Mouse (Mus musculus): ENCODE measurements around the gene Edem1. TPM values are rescaled to one million over a fixed set of nuclear protein-coding genes. Genes with fewer than 3 reads are reported as not detected.
A peak's percentile ranks its signal among the peaks of the same experiment; 100 is the strongest.

The Edem1 gene
- polyA plus RNA-seq, 1 experiment from 2014 or later, result 6.8 TPM

DNA sequence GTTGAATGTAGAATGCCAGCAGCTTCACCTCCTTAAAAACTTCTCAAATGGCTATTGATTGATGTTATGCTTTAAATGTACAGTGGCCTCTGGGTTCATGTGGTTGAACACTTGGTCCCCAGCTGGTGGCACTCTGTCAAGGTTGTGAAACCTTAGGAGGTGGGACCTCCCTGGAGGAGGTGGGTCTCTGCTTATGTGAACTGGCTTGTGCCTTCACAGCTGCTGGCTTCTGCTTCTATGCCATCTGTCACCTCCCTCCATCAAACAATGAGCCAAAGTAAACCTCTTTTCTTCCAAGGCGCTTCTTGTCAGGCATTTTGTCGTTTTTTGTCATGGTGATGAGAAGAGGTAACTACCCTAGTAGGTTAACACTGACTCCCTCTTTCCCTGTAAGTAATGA, 31.7 kb upstream of the Edem1 start:
- H3K9ac ChIP-seq (replicated peaks; ENCODE audit: low read depth, low read length), result no peak overlapping the region
- H3K27ac ChIP-seq (ENCODE audit: low read length), result no peak overlapping the region
- ATAC-seq, result no peak
- 40% methylated on average over 2 of the region's 2 CpGs for WGBS
- no peak overlapping the region for H3K4me2 ChIP-seq (ENCODE audit: low read length)
- H3K36me3 ChIP-seq (ENCODE audit: control insufficient read depth, insufficient read depth), result no peaks in the 10 kb centered on the region
- no peak overlapping the region for H3K4me3 ChIP-seq (replicated peaks; ENCODE audit: low read length)
- H3K9me3 ChIP-seq (ENCODE audit: control insufficient read depth, low read length), result no peaks in the 10 kb centered on the region
- H3K27me3 ChIP-seq (replicated peaks; ENCODE audit: control insufficient read depth, insufficient read depth, low read length), result no peaks in the 10 kb centered on the region
- H3K4me1 ChIP-seq (replicated peaks; ENCODE audit: control insufficient read depth, insufficient read depth, low read length), result peaks cover 9% of the 10 kb centered on the region

- Histone ChIP-seq H3K36me3 (ENCODE audit: control insufficient read depth, insufficient read depth) (no peaks in the 10 kb centered on the region), H3K27ac (ENCODE audit: low read length) (peak overlapping the region; percentile 75), H3K4me3 (replicated peaks; ENCODE audit: low read length) (no peak overlapping the region), H3K9ac (replicated peaks; ENCODE audit: low read depth, low read length) (no peak overlapping the region), H3K4me1 (replicated peaks; ENCODE audit: control insufficient read depth, insufficient read depth, low read length) (peaks cover 14% of the 10 kb centered on the region), H3K9me3 (ENCODE audit: control insufficient read depth, low read length) (no peaks in the 10 kb centered on the region), H3K27me3 (replicated peaks; ENCODE audit: control insufficient read depth, insufficient read depth, low read length) (no peaks in the 10 kb centered on the region), H3K4me2 (ENCODE audit: low read length) (no peak overlapping the region)
- ATAC-seq, result peak; percentile 83
- WGBS, result 15% methylated on average over 1 of the region's 1 CpGs
Observed at GRCm38 (mm10) chr6:108805194-108805593, 23.2 kb upstream of the Edem1 start.

- no peak overlapping the region for H3K4me3 ChIP-seq (replicated peaks; ENCODE audit: low read length)
- no peaks in the 10 kb centered on the region for H3K36me3 ChIP-seq (ENCODE audit: control insufficient read depth, insufficient read depth)
- no peak for ATAC-seq
- no peaks in the 10 kb centered on the region for H3K27me3 ChIP-seq (replicated peaks; ENCODE audit: control insufficient read depth, insufficient read depth, low read length)
- no peak overlapping the region for H3K4me2 ChIP-seq (ENCODE audit: low read length)
- no peak overlapping the region for H3K9ac ChIP-seq (replicated peaks; ENCODE audit: low read depth, low read length)
- WGBS, result 87% methylated on average over 7 of the region's 7 CpGs
- H3K4me1 ChIP-seq (replicated peaks; ENCODE audit: control insufficient read depth, insufficient read depth, low read length), result peaks cover 14% of the 10 kb centered on the region
- H3K27ac ChIP-seq (ENCODE audit: low read length), result peak overlapping the region; percentile 55
- no peaks in the 10 kb centered on the region for H3K9me3 ChIP-seq (ENCODE audit: control insufficient read depth, low read length)
Observed at GRCm38 (mm10) chr6:108805871-108806270, 22.6 kb upstream of the Edem1 start.

- WGBS, result 75% methylated on average over 3 of the region's 3 CpGs
- H3K9ac ChIP-seq (replicated peaks; ENCODE audit: low read depth, low read length), result no peak overlapping the region
- no peak overlapping the region for H3K4me2 ChIP-seq (ENCODE audit: low read length)
- H3K9me3 ChIP-seq (ENCODE audit: control insufficient read depth, low read length), result no peaks in the 10 kb centered on the region
- no peak overlapping the region for H3K27ac ChIP-seq (ENCODE audit: low read length)
- H3K4me1 ChIP-seq (replicated peaks; ENCODE audit: control insufficient read depth, insufficient read depth, low read length), result peaks cover 14% of the 10 kb centered on the region
- H3K36me3 ChIP-seq (ENCODE audit: control insufficient read depth, insufficient read depth), result no peaks in the 10 kb centered on the region
- H3K4me3 ChIP-seq (replicated peaks; ENCODE audit: low read length), result no peak overlapping the region
- ATAC-seq, result no peak
- H3K27me3 ChIP-seq (replicated peaks; ENCODE audit: control insufficient read depth, insufficient read depth, low read length), result no peaks in the 10 kb centered on the region
Observed at GRCm38 (mm10) chr6:108807446-108807845, 21.0 kb upstream of the Edem1 start.

GRCm38 (mm10) chr6:108808786-108809185, 19.7 kb upstream of the Edem1 start:
- Histone ChIP-seq H3K4me3 (replicated peaks; ENCODE audit: low read length) (no peak overlapping the region), H3K4me1 (replicated peaks; ENCODE audit: control insufficient read depth, insufficient read depth, low read length) (peaks cover 14% of the 10 kb centered on the region), H3K27me3 (replicated peaks; ENCODE audit: control insufficient read depth, insufficient read depth, low read length) (no peaks in the 10 kb centered on the region), H3K36me3 (ENCODE audit: control insufficient read depth, insufficient read depth) (no peaks in the 10 kb centered on the region), H3K4me2 (ENCODE audit: low read length) (no peak overlapping the region), H3K27ac (ENCODE audit: low read length) (no peak overlapping the region), H3K9ac (replicated peaks; ENCODE audit: low read depth, low read length) (no peak overlapping the region), H3K9me3 (ENCODE audit: control insufficient read depth, low read length) (no peaks in the 10 kb centered on the region)
- ATAC-seq, result no peak
- 95% methylated on average over 1 of the region's 1 CpGs for WGBS

- no peak for ATAC-seq
- Histone ChIP-seq H3K9me3 (ENCODE audit: control insufficient read depth, low read length) (no peaks in the 10 kb centered on the region), H3K4me2 (ENCODE audit: low read length) (no peak overlapping the region), H3K4me1 (replicated peaks; ENCODE audit: control insufficient read depth, insufficient read depth, low read length) (peaks cover 8% of the 10 kb centered on the region), H3K27me3 (replicated peaks; ENCODE audit: control insufficient read depth, insufficient read depth, low read length) (no peaks in the 10 kb centered on the region), H3K9ac (replicated peaks; ENCODE audit: low read depth, low read length) (no peak overlapping the region), H3K4me3 (replicated peaks; ENCODE audit: low read length) (no peak overlapping the region), H3K27ac (ENCODE audit: low read length) (no peak overlapping the region), H3K36me3 (ENCODE audit: control insufficient read depth, insufficient read depth) (0 out of 2 replicates have a peak, but pooled peaks cover 4% of the 10 kb centered on the region)
- WGBS, result 61% methylated on average over 10 of the region's 10 CpGs
Observed at GRCm38 (mm10) chr6:108810237-108810636, 18.2 kb upstream of the Edem1 start.

GRCm38 (mm10) chr6:108812134-108812533, 16.3 kb upstream of the Edem1 start:
- WGBS, result 93% methylated on average over 2 of the region's 2 CpGs
- H3K4me1 ChIP-seq (replicated peaks; ENCODE audit: control insufficient read depth, insufficient read depth, low read length), result no peaks in the 10 kb centered on the region
- H3K27me3 ChIP-seq (replicated peaks; ENCODE audit: control insufficient read depth, insufficient read depth, low read length), result no peaks in the 10 kb centered on the region
- H3K27ac ChIP-seq (ENCODE audit: low read length), result no peak overlapping the region
- 0 out of 2 replicates have a peak, but pooled peaks cover 5% of the 10 kb centered on the region for H3K36me3 ChIP-seq (ENCODE audit: control insufficient read depth, insufficient read depth)
- no peak overlapping the region for H3K4me2 ChIP-seq (ENCODE audit: low read length)
- no peak overlapping the region for H3K4me3 ChIP-seq (replicated peaks; ENCODE audit: low read length)
- no peak overlapping the region for H3K9ac ChIP-seq (replicated peaks; ENCODE audit: low read depth, low read length)
- no peak for ATAC-seq
- H3K9me3 ChIP-seq (ENCODE audit: control insufficient read depth, low read length), result no peaks in the 10 kb centered on the region

DNA sequence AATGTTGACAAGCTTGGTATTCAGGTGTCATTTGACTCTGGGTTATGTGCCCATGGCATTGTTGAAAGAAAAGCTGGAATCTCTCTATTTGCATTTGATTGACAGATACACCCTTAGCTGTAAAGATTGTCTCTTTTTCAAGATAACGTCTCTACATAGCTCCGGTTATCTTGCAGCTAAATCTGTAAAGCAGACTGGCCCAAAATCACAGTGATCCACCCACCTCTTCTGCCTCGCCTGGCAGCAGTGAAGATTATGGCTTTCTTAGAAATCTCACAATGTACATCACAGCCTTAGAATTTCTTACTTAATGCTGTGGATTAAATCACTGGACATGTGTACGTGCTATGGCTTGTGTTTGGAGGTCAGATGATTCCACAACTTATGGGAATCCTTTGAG, 10.9 kb upstream of the Edem1 start:
- WGBS, result 78% methylated on average over 4 of the region's 4 CpGs
- ATAC-seq, result no peak
- Histone ChIP-seq H3K4me3 (replicated peaks; ENCODE audit: low read length) (no peak overlapping the region), H3K9me3 (ENCODE audit: control insufficient read depth, low read length) (no peaks in the 10 kb centered on the region), H3K9ac (replicated peaks; ENCODE audit: low read depth, low read length) (no peak overlapping the region), H3K27ac (ENCODE audit: low read length) (no peak overlapping the region), H3K27me3 (replicated peaks; ENCODE audit: control insufficient read depth, insufficient read depth, low read length) (no peaks in the 10 kb centered on the region), H3K36me3 (ENCODE audit: control insufficient read depth, insufficient read depth) (peaks cover 22% of the 10 kb centered on the region), H3K4me1 (replicated peaks; ENCODE audit: control insufficient read depth, insufficient read depth, low read length) (no peaks in the 10 kb centered on the region), H3K4me2 (ENCODE audit: low read length) (no peak overlapping the region)

DNA sequence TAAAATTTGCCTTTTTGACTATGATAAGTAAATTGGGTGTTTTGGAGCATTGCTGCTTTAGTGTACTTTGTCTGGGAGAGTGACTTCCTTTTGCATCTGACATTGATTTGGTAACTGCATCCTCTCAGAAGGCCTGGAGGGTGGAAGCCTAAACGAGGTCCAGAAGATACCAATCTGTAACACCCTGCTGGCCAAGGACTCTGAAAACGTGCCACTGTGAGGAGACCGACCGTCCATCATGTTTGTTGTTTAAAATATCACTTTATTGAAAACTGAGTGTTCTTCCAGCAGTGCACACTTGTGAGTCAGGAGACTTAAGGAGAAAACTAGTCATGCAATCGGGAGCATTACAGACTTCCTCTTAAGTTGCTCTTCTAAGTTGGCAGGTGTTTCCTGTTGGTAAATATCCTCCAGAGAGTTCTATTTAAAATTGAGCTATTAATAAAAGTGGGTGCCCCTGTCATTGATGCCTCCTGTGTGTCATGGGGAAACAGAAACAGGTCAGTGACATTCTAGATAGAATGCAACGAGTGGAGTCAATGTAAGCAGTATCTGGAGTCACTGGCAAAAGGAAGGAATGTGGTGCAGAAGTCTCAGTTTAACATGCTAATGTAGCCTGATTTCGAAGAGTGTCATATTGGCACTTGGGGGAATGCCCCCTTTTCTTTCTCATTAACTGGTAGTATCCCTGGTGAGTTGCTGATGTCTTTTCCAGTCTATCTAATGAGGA, 3.5 kb upstream of the Edem1 start:
- Histone ChIP-seq H3K4me2 (ENCODE audit: low read length) (no peak overlapping the region), H3K36me3 (ENCODE audit: control insufficient read depth, insufficient read depth) (peaks cover 12% of the 10 kb centered on the region), H3K4me3 (replicated peaks; ENCODE audit: low read length) (no peak overlapping the region), H3K27ac (ENCODE audit: low read length) (no peak overlapping the region), H3K9me3 (ENCODE audit: control insufficient read depth, low read length) (no peaks in the 10 kb centered on the region), H3K27me3 (replicated peaks; ENCODE audit: control insufficient read depth, insufficient read depth, low read length) (no peaks in the 10 kb centered on the region), H3K4me1 (replicated peaks; ENCODE audit: control insufficient read depth, insufficient read depth, low read length) (peaks cover 13% of the 10 kb centered on the region), H3K9ac (replicated peaks; ENCODE audit: low read depth, low read length) (no peak overlapping the region)
- no peak for ATAC-seq
- WGBS, result 87% methylated on average over 7 of the region's 7 CpGs

GRCm38 (mm10) chr6:108826070-108826469, 2.4 kb upstream of the Edem1 start:
- H3K27me3 ChIP-seq (replicated peaks; ENCODE audit: control insufficient read depth, insufficient read depth, low read length), result no peaks in the 10 kb centered on the region
- no peak overlapping the region for H3K27ac ChIP-seq (ENCODE audit: low read length)
- H3K4me3 ChIP-seq (replicated peaks; ENCODE audit: low read length), result no peak overlapping the region
- no peaks in the 10 kb centered on the region for H3K9me3 ChIP-seq (ENCODE audit: control insufficient read depth, low read length)
- no peak for ATAC-seq
- WGBS, result 82% methylated on average over 3 of the region's 3 CpGs
- peaks cover 7% of the 10 kb centered on the region; the same call in 1 of the 2 replicates for H3K36me3 ChIP-seq (ENCODE audit: control insufficient read depth, insufficient read depth)
- no peak overlapping the region for H3K4me2 ChIP-seq (ENCODE audit: low read length)
- H3K4me1 ChIP-seq (replicated peaks; ENCODE audit: control insufficient read depth, insufficient read depth, low read length), result peaks cover 16% of the 10 kb centered on the region
- H3K9ac ChIP-seq (replicated peaks; ENCODE audit: low read depth, low read length), result no peak overlapping the region

Data from forebrain, embryonic 16.5 days (tissue).